Mouse (Mus musculus): ENCODE data around the gene Pou6f2. TPM values are rescaled to one million over a fixed set of nuclear protein-coding genes. Genes with fewer than 3 reads are reported as not detected.

Pou6f2 gene
- not detected for polyA plus RNA-seq (2017; shearing (Covaris generic))

DNA sequence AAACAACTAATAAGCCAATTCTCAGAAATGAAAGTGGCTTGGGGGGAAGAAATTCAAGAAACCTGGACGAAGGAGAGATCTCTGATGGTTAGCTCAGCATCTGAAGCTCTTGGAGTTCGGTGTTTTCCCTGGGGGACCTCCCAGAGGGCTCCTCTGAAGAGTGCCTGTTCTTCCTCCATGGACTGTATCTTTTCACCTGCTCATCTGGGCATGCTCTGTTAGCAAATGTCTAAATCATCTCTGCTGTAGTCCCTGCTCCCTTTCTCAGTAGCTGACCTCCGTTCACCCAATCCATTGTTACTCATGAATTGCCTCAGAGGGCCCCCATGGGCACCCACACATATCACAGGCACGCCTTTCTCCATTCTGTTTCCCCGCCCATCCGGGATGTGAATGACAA is at the start of gene Pou6f2:
Pou6f2 (minus strand) TSS at position 101 of the 400 bp plus-strand sequence.

